Mouse (Mus musculus) embryonic facial prominence, embryonic 11.5 days (tissue): ENCODE results near the gene Gm49416. TPM values are rescaled to one million over a fixed set of nuclear protein-coding genes. Genes with fewer than 3 reads are reported as not detected.
A peak's percentile ranks its signal among the peaks of the same experiment; 100 is the strongest.

Experiments
- ATAC-seq: fragments of 200-750 bp; cut with Nextera tagmentation; replicated peaks from 2 replicates; pipeline ENCODE4 v1.8.0; 2017; ENCODE audit warnings: low read depth; ENCODE audit not compliant: insufficient number of reproducible peaks, low FRiP score, low TSS enrichment
- DNase-seq: peaks from one replicate; pipeline ENCODE4 v3.0.0-alpha.2; 2015; ENCODE audit warnings: low spot score
- H3K27ac ChIP-seq: fragments of 300-500 bp; sonication (generic); replicated peaks from 2 replicates; pipeline ENCODE4 v1.5.1; 2014; ENCODE audit warnings: mild to moderate bottlenecking, low read depth, low read length, control low read depth
- H3K27me3 ChIP-seq: fragments of 300-500 bp; sonication (generic); 2 replicates; pipeline ENCODE4 v1.6.1; 2014; ENCODE audit warnings: mild to moderate bottlenecking, low read length, moderate library complexity, mixed read lengths; ENCODE audit not compliant: control insufficient read depth, insufficient read depth
- H3K36me3 ChIP-seq: fragments of 300-500 bp; sonication (generic); replicated peaks from 2 replicates; pipeline ENCODE4 v1.6.1; 2014; ENCODE audit warnings: low read depth, mild to moderate bottlenecking, low read length, moderate library complexity, mixed read lengths; ENCODE audit not compliant: control insufficient read depth, insufficient read depth
- H3K4me1 ChIP-seq: fragments of 300-500 bp; sonication (generic); 2 replicates; pipeline ENCODE4 v1.6.1; 2014; ENCODE audit warnings: low read length, mixed read lengths; ENCODE audit not compliant: control insufficient read depth, insufficient read depth
- H3K4me2 ChIP-seq: fragments of 300-500 bp; sonication (generic); 2 replicates; pipeline ENCODE4 v1.6.1; 2014; ENCODE audit warnings: low read depth, mild to moderate bottlenecking, control low read depth, low read length, moderate library complexity
- H3K4me3 ChIP-seq: fragments of 300-500 bp; sonication (generic); 2 replicates; pipeline ENCODE4 v1.5.1; 2014; ENCODE audit warnings: low read depth, low read length, control low read depth
- H3K9ac ChIP-seq: fragments of 300-500 bp; sonication (generic); replicated peaks from 2 replicates; pipeline ENCODE4 v1.6.1; 2014; ENCODE audit warnings: mild to moderate bottlenecking, control low read depth, low read length
- H3K9me3 ChIP-seq: fragments of 300-500 bp; sonication (generic); replicated peaks from 2 replicates; pipeline ENCODE4 v1.6.1; 2016; ENCODE audit warnings: mild to moderate bottlenecking, low read length, inconsistent platforms, mixed read lengths; ENCODE audit not compliant: control insufficient read depth
- WGBS: fragments of 180-500 bp; shearing (Covaris S2); extraction: QIAGEN DNeasy Blood & Tissue Kit; methylation state at CpG from one replicate; pipeline ENCODE4 v1.1.7; 2014; 5-methylcytosine and 5-hydroxymethylcytosine counted together
- polyA plus RNA-seq: library from polyadenylated mRNA; unstranded; fragments of >200 nt; fragmentation: Nextera tagmentation; extraction: Ambion mirVana; gene quantifications from 2 replicates; pipeline ENCODE4 v1.2.1, GENCODE M21; 2014

The Gm49416 gene
- polyA plus RNA-seq, 1 experiment from 2014 or later = 0.34 TPM

DNA sequence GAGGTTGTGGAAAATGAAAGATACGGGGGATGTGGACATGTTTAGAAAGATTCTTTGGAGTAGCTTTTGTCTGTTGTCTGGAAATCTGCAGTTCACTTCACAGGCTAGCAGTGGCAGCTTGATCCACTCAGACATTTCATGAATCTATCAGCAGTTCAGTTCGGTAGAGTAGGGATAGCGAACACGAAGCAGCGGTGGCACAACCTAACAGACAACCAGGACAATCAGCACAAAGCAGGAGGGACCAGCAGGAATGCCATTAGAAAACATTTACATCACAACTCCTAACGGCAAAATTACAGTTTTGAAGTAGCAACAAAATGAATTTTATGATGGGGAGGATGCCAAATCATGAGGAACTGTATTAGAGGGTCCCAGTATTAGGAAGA lies 31.0 kb downstream of the Gm49416 start:
- peak overlapping the region; percentile 81; the same call in 1 of the 2 replicates for H3K9ac ChIP-seq
- no peaks in the 10 kb centered on the region for H3K9me3 ChIP-seq

DNA sequence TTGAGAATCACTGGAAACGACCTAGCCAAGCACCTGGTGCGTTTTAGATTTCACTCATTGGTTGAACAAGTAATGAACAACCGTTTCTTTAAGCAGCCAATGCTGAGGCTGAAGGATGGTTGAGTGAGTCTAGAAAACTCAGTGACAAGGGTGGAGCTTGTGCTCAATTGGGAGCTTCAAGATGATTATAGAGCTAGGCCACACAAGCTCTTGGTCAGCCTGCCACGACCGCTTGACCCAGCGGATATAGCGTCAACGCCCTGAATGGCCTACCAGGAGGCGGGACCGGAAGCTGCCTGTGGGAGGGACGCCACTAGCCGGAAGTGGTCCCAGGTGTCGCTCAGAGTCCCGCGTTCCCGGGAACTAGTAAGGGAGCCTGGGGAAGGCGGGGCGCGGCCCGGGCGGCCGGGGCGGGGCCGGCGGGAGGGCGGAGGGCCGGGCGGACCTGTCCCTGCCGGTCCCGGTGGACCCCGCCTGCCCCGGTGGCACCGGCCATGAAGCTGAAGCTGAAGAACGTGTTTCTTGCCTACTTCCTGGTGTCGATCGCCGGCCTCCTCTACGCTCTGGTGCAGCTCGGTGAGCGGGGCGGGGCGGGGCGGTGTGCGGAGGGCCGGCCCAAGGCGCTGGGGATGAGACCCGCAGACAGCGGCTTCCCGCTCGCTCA lies 31.5 kb downstream of the Gm49416 start, which contains the start of gene B3gat3:
Gene B3gat3 (plus strand): TSS at position 302 of the 664 bp plus-strand sequence.
- WGBS = 3% methylated on average over 47 of the region's 50 CpGs
- H3K36me3 ChIP-seq = peaks cover 8% of the 10 kb centered on the region; the same call in 1 of the 2 replicates
- peak within 1 kb of the TSS; percentile 52 for H3K4me2 ChIP-seq
- peak within 1 kb of the TSS; percentile 76 for H3K4me3 ChIP-seq
- peak; percentile 96 for ATAC-seq
- DNase-seq = peak; percentile 96
- peak within 1 kb of the TSS; percentile 81 for H3K9ac ChIP-seq
- H3K9me3 ChIP-seq = no peaks in the 10 kb centered on the region
- H3K27me3 ChIP-seq = no peaks in the 10 kb centered on the region
- H3K4me1 ChIP-seq = no peaks in the 10 kb centered on the region
- peak within 1 kb of the TSS; percentile 78 for H3K27ac ChIP-seq

More for the DNA sequence above, 31.0 kb downstream of the Gm49416 start:
- ATAC-seq (no peak), DNase-seq (no peak)
- Histone ChIP-seq H3K4me3 (peak overlapping the region; percentile 76), H3K36me3 (peaks cover 12% of the 10 kb centered on the region), H3K4me1 (no peaks in the 10 kb centered on the region), H3K27ac (no peak overlapping the region), H3K27me3 (no peaks in the 10 kb centered on the region), H3K4me2 (peak overlapping the region; percentile 52)
- 64% methylated on average over 6 of the region's 6 CpGs for WGBS

DNA sequence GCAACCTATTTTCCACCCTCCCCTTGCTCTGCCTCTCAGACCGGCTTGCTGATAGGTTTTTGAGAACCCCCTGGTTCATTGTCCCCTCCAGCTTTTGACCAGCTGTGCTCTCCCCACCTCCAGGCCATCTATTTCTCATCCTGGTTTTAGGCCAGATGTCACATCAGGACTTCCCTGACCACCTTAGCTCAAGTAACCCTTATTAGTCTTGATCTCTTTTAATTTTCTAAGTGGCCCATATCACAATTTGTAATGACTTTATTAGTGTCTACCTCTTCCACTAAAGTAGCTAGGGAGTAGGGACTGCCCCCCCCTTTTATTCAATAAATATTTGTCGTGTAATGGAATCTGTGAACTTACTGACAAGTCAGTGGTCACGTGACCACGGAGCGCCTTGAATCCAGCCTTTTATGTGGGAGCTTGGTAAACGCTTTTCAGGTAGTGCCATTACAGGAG lies 32.1 kb downstream of the Gm49416 start:
- Histone ChIP-seq H3K4me2 (peak overlapping the region; percentile 52), H3K9me3 (no peaks in the 10 kb centered on the region), H3K27me3 (no peaks in the 10 kb centered on the region), H3K4me3 (peak overlapping the region; percentile 76), H3K9ac (peak overlapping the region; percentile 81), H3K4me1 (no peaks in the 10 kb centered on the region), H3K27ac (peak overlapping the region; percentile 78), H3K36me3 (peaks cover 7% of the 10 kb centered on the region; the same call in 1 of the 2 replicates)
- DNase-seq (peak; percentile 75), ATAC-seq (no peak)
- 2% methylated on average over 6 of the region's 6 CpGs for WGBS

DNA sequence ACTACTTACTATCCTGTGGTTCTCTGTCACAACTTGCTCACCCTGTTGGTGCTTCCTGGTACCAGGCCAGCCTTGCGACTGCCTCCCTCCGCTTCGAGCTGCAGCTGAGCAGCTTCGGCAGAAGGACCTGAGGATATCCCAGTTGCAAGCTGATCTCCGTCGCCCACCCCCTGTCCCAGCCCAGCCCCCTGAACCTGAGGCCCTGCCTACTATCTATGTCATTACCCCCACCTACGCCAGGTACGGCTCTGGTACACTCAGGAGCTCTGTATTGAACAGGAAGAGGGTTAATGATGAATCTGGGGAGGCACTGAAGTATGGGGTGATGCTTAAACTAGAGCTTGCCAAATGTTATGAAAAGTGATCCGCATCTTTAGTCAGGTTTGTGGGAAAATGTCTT lies 33.0 kb downstream of the Gm49416 start:
- no peak overlapping the region for H3K9ac ChIP-seq
- DNase-seq (no peak), ATAC-seq (no peak)
- peak overlapping the region; percentile 76; the same call in 1 of the 2 replicates for H3K4me3 ChIP-seq
- no peak overlapping the region for H3K27ac ChIP-seq
- no peaks in the 10 kb centered on the region for H3K9me3 ChIP-seq
- no peaks in the 10 kb centered on the region for H3K27me3 ChIP-seq
- H3K4me1 ChIP-seq = no peaks in the 10 kb centered on the region
- peak overlapping the region; percentile 15; the same call in 1 of the 2 replicates for H3K4me2 ChIP-seq
- H3K36me3 ChIP-seq = peaks cover 2% of the 10 kb centered on the region; the same call in 1 of the 2 replicates
- 54% methylated on average over 9 of the region's 9 CpGs for WGBS

DNA sequence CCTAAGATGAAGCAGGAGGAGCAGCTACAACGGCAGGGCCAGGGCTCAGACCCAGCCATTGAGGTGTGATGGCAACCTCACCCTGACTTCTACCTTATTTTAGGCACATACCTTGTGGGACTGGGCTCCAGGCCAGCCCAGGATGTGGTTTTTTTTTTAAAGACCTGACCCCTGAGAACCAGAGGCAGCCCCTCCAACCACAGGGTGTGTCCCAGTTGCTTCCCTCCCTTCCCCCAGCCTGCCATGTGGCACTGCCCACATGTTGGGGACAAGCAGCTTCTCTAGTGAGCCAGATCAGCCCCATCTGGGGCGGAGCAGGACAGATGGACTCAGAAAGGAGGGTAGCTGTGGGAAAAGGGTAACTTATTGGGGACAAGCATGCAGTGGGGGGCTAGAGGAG lies 38.0 kb downstream of the Gm49416 start:
- Histone ChIP-seq H3K27ac (no peak overlapping the region), H3K9ac (no peak overlapping the region), H3K4me1 (no peaks in the 10 kb centered on the region), H3K36me3 (no peaks in the 10 kb centered on the region), H3K4me2 (no peak overlapping the region), H3K9me3 (no peaks in the 10 kb centered on the region), H3K4me3 (no peak overlapping the region), H3K27me3 (no peaks in the 10 kb centered on the region)
- ATAC-seq = no peak
- 88% methylated on average over 2 of the region's 2 CpGs for whole genome bisulfite sequencing
- DNase-seq = no peak

DNA sequence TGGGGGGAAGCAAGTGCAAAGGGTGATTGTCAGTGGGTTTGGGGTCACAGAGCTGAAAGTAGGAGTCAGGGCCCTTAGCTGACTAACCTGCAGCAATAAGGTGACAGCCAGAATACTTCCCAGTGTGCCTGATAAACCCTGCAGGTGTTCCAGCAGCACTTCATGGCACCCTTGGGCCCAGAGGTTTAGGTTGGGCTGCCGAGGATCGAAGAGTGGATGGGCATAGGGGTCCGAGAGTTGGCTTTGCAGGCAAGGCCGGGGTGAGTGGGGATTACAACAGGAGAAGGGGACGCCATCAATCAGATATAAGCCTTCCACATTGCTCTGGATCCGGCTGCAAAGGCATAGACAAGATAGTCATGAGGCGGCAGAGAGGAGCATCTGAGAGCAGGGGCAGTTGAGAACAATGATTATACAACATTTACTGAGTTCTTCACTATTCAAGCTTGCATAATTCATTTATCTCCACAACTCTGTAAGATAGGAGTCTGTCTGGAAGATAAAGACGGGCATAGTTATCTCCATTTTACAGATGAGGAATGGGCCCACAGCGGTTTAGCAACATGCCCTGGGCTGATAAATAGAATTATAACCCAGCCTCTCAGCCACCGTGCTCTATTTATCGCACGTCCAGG lies 39.3 kb downstream of the Gm49416 start:
- H3K27ac ChIP-seq = no peak overlapping the region
- H3K36me3 ChIP-seq = no peaks in the 10 kb centered on the region
- DNase-seq (no peak), ATAC-seq (no peak)
- no peaks in the 10 kb centered on the region for H3K4me1 ChIP-seq
- H3K4me3 ChIP-seq = no peak overlapping the region
- H3K4me2 ChIP-seq = no peak overlapping the region
- H3K27me3 ChIP-seq = no peaks in the 10 kb centered on the region
- H3K9me3 ChIP-seq = no peaks in the 10 kb centered on the region
- 89% methylated on average over 12 of the region's 12 CpGs for WGBS
- H3K9ac ChIP-seq = no peak overlapping the region

DNA sequence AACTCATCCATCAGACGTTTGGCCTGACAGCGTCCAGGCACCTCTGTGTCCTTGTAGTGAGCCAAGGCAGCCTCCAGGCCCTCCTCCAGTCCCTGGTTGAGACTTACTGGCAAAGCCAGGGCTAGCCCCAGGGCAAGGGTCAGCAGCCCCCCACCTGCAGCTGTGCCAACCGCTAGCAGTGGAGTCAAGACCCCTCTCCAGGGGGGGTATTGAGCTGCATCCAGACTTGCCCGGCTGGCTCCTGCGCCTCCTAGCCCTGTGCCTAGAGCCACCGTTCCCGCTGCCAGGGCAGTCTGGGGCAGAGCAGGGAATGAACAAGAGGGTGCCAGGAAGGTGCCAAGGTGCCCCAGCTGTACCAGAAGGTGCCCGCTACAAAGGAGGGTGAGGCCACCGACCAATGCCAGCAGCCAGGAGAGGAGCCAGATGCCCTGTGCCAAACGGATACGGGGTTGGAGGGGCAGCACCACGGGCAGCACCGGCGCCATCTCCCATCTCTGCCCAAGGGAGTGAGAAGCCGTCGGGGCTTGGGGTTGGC lies 40.0 kb downstream of the Gm49416 start:
- H3K4me3 ChIP-seq = peak overlapping the region; percentile 71
- H3K4me1 ChIP-seq = no peaks in the 10 kb centered on the region
- WGBS = 17% methylated on average over 12 of the region's 16 CpGs
- H3K36me3 ChIP-seq = no peaks in the 10 kb centered on the region
- H3K27ac ChIP-seq = peak overlapping the region; percentile 47; the same call in 1 of the 2 replicates
- H3K9ac ChIP-seq = peak overlapping the region; percentile 83
- H3K4me2 ChIP-seq = peak overlapping the region; percentile 81
- ATAC-seq (no peak; the same call in 1 of the 2 replicates), DNase-seq (no peak)
- H3K9me3 ChIP-seq = no peaks in the 10 kb centered on the region
- no peaks in the 10 kb centered on the region for H3K27me3 ChIP-seq
